Mouse (Mus musculus) frontal cortex, adult (tissue): ENCODE results near the gene Lasp1.

Source experiments
- ATAC-seq: cut with Nextera tagmentation; 2 replicates; pipeline ENCODE4 v1.9.2; 2017; ENCODE audit warnings: mild to moderate bottlenecking, moderate library complexity, mixed read lengths; ENCODE audit not compliant: low TSS enrichment

Lasp1 gene

DNA sequence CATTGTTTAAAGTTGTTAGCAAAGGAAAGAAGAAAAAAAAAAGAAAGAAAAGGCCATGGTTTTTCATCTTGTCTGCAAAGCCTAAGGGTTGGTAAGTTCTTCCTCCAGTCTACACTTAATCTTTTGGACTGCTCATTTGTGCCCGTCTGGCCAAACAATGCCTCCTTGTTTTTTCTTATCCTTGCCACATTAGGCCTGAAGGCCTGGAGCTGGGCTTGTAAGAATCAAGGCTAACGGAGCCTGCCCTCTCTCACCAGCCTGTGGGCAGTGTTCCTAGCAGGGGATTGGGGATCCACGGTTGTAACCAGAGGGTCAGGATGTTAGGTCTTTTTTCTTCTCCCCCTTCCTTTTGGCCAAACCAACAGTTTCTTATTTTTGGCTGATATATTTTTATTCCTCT, 12.2 kb downstream of the Lasp1 start:
- no peak for ATAC-seq

DNA sequence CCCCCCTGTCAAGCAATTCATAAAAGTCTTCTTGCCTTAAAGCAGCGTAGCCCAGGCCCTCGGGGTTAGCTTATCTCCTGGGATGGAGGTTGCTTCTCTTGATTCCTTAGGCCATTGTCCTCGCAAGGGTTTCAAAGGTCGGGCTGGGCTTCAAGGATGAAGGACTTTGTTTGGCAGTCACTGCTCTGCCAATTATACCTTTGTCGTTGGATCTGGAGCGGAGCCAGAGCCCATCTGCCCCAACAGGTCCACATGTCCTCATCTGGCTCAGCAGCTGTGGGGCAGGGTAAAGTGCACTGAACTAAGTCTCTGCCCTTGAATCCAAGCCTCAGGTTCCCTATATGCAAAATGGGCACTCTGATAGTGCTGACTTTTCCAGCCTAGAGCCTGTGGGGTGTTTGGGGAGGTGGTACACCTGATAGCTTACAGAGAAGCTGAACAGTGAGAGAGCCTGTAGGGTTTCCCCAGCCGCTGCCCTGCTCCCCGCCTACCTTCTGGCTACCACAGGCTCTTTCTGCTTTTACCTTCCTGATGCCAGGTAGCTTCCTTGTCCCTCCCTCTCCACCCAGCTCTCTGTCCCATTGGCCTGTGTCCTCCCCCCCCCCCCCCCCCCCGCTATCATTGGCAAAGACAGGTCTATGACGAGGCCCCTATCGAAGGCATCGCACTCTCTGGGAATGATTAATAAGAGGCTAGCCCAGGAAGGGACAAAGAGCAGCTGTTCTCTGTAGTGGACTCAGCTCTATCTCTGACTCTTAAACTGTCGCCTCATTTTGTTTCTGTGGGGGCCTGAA, 13.0 kb downstream of the Lasp1 start:
- ATAC-seq, result no peak

DNA sequence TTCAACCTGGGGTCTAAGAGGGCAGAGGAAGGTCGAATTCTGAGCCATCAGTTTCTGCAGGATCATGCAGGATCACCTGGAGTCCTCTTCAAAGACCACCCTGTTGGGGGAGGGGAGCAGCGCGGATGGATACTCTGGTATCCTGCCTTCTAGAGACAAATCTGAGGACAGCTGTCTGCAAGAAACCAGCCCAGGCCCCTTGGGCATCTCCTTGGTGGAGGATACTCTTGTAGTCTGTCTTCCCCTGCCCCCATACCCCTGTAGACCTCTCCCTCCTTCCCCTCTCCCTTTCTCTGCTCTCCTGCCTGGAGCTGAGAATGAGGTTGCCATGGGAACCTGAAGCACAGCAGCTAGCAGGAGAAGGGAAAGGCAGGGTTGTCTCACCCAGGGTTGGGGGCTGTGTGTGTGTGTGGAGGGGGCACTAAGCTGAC, 13.7 kb downstream of the Lasp1 start:
- peak; percentile 60 for ATAC-seq

DNA sequence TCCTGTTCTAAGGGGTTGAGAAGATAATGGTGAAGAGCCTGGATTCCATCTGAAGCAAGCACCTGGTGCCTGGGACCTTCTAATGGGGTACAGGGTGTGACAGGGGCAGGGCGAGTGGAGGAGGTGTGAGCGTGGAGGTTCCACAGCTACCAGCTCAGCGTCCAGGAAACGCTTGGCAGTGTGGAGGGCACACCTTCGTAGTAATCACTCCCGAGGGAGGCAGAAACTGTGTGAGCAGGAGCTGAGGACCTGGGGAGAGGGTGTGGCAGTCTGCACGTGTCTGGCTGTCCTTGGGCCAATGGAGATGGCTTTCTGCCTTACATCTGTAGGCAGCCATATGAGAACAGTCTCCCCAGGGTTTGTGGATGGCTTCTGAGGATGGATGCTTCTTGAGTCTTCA, 14.3 kb downstream of the Lasp1 start:
- 0 out of 2 replicates have a peak, but pooled peaks have one; percentile 15 for ATAC-seq

DNA sequence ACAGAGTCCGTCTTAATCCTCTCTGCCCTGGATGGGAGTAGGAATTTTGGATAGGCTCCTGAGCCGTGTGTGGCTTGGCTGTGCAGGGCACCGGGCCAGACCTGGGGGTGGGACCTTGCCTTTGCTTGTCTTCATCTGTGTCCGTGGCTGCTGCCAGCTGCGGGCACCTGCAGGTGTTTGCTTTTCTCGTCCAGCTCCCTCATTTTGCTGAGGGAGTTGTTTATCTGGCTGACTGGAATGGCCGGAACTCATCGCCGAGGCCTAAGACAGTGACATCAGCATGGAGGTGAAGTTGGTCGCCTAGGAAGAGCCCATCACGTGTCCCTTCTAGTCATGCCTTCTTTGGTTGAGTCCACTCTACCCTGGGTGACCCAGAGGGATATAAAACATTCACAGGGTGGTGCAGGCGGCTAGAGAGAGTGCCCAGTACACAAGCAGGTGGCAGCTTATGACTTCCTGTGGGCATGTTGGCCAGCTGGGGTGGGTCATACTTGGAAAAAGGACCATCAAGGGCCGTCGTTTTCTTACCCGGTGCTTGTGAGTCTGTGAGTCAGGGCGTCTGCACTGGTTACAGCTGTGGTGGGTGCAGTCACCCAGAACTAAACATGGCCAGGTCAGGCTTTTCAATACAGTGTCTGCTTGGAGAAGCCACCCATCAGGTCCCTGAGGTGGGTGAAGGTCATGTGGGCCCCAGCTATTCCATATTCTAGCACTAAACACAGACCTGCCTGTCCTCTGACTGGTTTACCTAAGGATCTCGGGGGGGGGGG, 15.1 kb downstream of the Lasp1 start:
- ATAC-seq, result no peak

DNA sequence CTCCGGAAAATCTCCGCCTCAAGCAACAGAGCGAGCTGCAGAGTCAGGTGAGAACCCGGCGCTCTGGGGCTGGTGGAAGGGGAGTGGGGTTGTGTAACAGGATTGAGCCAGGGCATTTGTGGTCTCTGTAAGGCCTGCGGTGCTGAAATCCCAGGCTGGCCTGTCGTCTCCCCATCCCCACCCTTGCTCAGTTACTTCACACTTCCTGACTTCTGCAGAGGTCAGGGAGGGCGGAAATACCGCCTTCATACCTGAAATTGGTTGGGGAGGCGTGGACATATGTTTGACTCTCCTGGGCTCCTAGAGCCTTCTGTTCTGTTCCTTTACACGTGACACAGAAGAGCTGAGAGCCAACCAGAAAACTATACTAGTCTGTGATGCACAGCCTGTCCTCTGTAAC, 16.9 kb downstream of the Lasp1 start:
- ATAC-seq, result no peak

DNA sequence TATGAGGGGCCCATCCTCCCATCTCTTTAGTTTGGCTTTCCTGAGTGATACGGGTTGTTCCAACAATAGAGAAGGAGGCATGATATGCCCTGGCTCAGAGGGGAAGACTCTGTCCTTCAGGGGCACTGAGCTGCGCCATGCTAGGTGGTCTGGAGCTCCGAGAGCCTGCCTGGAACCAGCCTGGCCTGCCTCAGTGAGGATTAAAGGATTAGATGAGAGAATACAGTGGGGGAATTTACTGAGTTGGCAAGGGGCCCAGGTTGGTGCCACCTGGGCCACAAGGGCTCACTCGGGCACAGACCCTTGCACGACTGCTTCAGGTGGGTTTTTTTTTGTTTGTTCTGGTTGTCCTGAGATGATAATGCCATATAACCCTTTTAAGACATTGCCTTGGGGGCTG, 17.4 kb downstream of the Lasp1 start:
- no peak for ATAC-seq

DNA sequence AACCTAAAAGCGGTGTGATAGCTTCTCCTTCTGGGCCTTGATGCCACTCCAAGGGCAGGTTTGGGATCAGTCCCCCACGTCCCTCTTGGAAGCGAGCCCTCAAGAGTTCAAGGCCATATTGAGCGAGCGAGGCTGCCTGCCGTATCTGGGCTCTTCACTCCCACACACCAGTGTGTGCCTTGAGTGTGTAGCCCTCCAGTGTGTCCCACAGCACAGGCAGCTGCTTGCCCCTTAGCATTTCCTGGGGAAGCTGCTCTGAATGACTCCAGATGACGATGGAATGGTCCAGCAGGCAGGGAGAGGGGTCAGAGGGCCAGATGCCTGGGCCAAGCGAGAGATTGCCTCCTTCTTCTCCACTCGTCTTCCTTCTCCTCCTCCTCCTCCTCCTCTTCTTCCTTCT, 18.1 kb downstream of the Lasp1 start:
- no peak for ATAC-seq

DNA sequence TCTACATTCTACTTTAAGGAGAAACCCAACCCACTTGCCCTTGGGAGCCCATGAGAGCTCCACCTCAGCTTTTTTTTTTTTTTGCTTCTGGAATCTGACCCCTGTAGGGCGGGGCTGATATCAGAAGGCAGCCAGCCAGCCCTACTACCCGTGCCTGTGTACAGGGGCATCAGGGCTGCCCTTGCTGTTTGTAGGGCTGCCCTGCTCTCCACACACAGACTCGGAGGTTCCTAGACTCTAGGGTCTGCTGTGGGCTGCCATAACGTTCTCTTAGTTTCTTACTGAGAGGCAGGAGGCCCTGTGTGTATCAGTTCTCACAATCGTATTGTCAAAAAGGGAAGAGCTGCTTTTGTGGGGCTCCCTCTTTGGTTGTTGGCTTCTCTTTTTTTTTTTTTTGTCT, 18.6 kb downstream of the Lasp1 start:
- no peak for ATAC-seq

DNA sequence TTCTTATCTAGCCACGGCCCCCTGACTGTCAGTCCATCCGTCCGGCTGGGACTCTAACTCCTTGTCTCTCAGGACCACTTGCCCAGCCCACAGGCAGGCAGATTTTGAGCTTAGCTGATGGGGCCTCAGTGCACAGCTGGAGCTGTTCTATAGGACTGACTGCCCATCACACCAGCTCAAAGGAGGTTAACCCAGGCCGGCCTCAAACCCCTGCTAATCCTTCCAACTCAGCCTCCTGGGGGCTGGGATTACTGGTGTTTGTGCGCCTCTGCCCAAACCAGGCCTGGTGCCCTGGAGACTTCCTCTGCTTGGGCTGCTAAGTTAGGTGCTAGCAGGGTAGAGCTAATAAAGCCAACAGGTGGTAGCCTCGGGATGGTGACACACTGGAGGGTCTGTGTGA, 19.2 kb downstream of the Lasp1 start:
- no peak for ATAC-seq

DNA sequence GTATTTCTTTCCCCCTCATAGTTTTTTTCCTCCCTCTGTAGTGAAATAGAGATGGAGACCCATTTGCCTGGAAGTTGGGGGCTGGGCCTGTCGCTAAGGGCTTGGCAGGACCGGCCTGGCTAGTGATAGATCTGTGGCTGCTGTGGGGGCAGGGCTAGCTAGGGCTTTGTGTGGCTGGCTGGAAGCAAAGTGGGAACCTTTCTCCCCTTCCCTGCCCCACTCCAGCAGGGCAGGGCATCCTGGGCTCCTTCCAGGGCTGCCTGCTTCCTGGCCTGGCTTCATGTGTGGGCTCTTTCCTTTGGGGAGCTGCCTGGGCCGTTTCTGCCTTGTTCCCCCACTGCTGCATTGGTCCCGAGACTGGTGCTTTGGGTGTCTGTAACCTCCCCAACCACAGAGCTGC, 19.8 kb downstream of the Lasp1 start:
- peak; percentile 42; the same call in 1 of the 2 replicates for ATAC-seq

DNA sequence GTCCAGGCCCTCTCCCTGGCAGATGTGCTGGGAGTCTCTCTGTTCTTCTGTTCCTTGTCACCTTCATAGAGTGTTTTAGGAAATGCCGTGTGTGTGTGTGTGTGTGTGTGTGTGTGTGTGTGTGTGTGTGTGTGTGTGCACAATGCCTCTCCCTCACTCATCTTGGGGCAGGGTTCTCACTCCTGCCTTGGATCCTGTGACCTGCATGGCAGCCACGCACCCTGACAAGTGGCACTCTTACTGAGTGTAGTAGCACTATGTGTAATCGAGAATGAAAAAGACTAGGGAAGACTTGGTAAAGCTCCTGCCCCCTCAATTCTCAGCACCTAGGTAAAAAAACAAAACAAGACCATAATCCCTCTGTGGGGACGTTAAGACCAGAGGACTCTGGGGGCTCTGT, 20.3 kb downstream of the Lasp1 start:
- ATAC-seq, result no peak

DNA sequence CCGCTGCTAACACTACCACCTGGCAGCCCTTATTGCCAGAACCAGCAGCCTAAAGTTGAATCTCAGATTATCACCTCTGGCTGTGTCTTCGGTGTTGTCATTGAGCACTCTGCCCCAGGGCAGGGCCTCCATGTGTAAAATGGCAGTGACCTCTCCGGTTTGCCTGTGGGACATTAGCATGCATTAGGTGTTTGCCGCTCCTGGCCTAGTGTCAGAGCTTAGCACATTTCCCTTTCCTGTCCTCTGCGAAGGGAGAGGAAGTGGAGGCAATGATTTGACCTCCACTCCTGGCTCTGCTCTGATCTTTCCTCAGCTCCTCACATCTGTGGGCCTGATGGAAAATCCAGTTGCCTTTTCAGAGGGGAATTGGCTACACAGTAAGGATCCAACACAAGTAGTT, 21.1 kb downstream of the Lasp1 start:
- no peak for ATAC-seq

DNA sequence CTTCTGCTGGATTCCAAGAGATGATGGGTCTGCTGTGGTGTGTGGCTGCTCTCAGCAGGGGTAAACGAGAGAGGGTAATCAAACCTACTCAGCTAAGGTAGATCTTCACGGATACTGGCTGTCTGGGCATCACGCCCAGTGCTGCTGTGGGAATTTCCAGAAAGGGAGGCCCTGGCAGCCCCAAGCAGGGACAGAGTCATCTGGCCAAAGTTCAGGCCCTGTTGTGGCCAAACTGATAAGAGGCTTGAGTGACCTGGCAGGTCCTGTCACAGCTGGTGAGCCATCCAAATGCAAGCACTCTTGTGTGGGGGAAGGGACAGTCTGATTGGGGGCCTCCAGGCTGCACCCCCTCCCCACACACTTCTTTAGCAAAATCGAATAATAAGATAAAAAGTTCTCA, 22.0 kb downstream of the Lasp1 start:
- ATAC-seq, result no peak

DNA sequence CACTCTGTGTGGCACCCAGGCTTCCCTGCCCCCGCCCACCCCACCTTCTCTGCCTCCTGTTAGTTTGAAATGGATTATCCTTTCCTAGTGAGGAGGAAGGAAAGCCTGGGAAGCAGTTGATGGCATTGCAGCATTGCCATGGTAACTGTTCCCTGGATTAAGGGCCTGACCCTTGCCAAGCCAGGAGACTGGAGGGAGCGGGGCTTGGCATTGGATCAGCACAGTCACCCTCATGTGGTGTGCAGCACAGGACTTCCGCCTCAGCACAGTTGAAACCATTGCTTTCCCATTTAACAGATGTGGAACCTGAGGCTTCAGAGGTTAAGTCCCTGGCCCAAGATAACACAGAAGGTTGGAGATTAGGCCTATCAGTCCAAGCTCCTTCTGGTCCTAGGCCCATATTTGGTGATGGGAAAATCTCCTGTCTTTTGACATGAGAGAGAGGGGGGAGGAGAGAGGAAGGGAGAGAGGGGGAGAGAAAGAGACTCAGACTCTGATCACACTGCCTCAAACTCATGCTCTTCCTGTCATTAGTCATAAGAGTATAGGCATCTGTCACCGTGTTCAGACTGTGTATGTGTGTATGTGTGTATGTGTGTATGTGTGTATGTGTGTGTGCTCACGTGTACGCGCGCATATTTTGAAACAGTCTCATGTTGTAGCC, 22.7 kb downstream of the Lasp1 start:
- no peak for ATAC-seq

DNA sequence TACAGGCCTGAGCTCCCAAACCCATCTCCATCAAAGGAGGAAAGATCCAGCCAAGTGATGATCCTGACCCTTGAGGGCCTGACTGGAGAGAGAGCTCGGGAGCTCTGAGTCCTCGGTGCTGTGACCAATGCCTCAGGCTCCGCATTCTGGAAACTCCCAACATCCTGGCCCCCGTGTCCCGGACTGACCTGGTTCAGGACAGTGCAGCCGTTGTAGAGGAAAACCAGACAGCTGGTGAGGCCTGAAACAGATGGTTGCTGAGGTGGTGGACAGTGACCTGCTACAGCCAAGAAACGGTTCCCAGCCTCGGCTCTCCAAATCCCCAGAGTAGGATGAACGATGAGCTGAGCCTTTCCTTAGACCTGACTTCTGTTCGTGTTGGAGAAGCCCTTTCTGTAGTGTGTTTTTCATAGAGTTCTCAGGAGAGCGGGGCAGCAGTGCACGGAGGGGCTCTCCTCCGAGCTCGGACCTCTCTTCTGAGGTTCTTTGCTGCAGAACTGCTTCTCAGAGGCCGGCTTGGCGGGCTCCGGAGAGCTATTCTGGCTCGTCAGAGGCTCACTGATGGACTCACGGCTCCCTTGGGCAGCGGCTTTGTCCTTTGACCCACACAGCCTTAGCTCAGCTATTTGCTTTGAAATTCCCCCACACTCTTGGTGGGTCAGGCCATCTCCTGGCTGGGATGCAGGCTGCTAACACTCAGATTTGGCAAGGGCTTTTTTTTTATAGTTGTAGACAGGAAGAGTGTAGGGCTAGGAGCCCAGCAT, 24.2 kb downstream of the Lasp1 start:
- no peak for ATAC-seq

DNA sequence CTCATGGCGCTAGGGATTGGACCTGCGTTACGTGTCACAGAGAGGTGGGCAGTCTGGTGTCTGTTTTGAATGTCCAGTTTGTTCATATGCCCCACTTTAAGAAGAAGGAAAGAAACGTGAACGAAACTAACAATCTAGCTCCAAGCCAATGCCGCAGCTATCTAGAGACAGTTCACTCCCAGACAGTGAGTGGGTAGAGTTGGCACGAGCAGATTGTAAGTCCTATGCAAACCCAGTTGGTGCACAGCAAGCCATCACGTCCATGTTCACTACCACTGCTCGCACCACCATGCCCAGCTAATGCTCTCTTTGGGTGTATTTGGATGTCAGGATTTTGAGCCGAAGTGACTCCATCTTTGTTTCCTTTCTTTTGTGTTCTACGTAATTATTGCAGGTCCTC, 25.4 kb downstream of the Lasp1 start:
- peak; percentile 58; the same call in 1 of the 2 replicates for ATAC-seq

DNA sequence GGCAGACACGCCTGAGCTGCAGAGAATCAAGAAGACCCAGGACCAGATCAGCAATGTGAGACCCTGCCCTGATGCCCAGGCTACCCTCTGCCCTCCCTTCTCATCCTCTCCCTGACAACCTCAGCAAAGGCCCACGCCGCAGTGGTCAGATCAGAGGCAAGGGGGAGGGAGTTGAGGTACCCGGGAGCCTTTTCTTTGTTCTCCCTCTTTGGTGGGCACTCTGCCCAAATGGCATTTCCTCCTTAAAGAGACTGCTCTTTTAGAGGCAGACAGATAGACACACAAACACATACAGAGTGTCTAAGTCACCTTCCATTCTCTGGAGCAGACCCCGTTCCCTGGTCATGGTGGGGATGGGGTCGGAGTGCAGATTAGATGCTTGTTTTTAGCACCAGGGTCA, 26.1 kb downstream of the Lasp1 start:
- no peak for ATAC-seq

DNA sequence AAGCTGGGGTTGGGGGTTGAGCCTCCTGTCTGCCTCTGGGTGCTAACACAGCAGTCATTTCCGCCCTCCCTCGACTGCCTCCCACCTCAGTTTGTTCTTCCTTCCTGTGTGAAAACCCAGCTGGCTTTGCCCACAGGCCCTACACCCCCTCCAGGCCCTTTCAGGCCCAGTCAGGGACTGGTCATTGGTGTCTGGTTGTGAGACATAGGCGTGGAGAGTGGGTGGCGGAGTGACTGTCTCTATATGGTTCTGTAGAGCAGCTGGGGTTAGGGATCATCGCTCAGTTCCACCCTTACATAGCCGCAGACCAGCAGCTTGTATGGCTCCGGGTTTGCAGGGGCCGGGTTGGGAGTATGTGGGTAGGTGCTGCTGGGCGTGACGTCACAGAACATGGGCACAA, 26.5 kb downstream of the Lasp1 start:
- ATAC-seq, result 0 out of 2 replicates have a peak, but pooled peaks have one; percentile 38

DNA sequence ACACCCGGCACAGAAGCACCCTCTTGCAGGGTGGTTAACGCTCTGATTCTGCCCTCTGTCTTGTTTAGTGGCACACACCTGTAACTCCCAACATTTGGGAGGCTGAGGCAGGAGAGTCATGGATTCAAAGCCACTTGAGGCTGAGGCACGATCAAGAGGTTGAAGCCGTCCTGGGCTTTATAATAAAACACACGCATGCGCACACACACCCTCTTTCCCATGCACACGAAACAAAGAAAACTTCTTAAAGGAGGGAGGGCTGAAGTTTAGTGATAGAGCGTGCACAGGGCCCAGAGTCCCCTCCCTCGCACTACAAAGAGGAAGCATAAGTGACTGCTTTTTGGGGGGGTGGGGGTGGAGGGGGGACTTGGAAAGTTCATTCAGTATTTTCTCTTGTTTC, 27.2 kb downstream of the Lasp1 start:
- no peak for ATAC-seq

DNA sequence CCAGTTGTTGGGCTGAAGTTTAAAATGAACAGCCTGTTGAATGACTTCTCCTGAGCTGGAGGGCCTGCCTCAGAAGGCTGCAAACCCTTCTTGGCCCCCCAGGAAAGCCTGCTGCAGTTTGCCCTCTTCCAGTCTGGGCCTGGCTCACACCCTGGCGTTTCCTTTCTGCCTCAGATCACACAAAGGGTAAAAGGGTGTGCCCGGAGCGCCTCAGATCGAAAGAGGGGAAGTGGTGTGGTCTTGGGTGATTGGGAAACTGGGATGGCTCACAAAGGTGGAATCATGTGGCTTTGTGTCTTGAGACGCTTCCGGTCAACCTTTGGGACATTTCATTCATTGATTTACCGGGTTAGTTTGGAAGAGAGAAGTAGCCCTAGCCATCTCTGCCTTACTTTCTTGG, 27.6 kb downstream of the Lasp1 start:
- ATAC-seq, result no peak

DNA sequence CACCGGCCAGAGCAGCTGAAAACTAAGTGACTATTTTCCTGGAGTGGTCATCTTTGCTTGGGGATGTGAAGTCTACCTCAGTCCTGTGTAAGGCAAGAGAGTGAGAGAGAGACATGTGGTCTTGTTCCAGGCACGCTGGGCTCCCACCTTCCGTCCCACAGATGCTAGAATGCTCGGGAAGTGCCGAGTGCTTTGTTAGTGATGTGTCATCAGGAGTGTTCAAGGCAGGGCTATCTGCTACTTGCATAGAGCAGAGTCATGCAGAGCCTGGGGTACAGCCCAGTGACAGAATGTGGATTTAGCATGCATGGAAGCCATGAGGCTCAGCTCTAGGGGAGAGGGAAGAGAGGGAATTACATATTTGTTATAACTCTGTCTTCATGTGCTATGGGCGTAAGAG, 28.9 kb downstream of the Lasp1 start:
- peak; percentile 45; the same call in 1 of the 2 replicates for ATAC-seq
